Mouse (Mus musculus): ENCODE measurements at regions not wholly inside any gene's neighbourhood (a gene's known extent, or its start where the extent isn't known, plus 50 kb on each side); places are given as distances from the start of the nearest gene placed in this dataset.

GRCm38 (mm10) chr10:126452057-126452622 lies 449.0 kb downstream of the Atp23 start:
- H3K27me3 ChIP-seq (ENCODE audit: control insufficient read depth in 1 of 2, insufficient read depth in 2 of 2, low read length in 2 of 2), result no peaks in the 10 kb centered on the region
- no peaks in the 10 kb centered on the region for H3K79me2 ChIP-seq (ENCODE audit: control insufficient read depth, insufficient read depth, low read length, poor library complexity)
- DNase-seq (ENCODE audit: low read depth, low spot score), result no peak
- no peak overlapping the region for H3K9ac ChIP-seq (ENCODE audit: control insufficient read depth, low read depth, low read length, poor library complexity, severe bottlenecking)
- no peaks in the 10 kb centered on the region for H3K4me1 ChIP-seq (ENCODE audit: control insufficient read depth in 1 of 2, insufficient read depth in 2 of 2, low read length in 2 of 2)
- no peak overlapping the region for H3K4me3 ChIP-seq (ENCODE audit: control insufficient read depth in 1 of 2, insufficient read depth in 1 of 2, low read depth in 2 of 2, low read length in 2 of 2)
- TF ChIP-seq POLR2AphosphoS2 (IDR thresholded peaks at IDR 0.05; ENCODE audit: low read length) (no peak), GABPA (IDR thresholded peaks at IDR 0.05; ENCODE audit: low read depth, low read length) (no peak), GATA1 (IDR thresholded peaks at IDR 0.05; ENCODE audit: low read depth, low read length) (no peak), POLR2AphosphoS5 (IDR thresholded peaks at IDR 0.05; ENCODE audit: borderline replicate concordance, low read depth, low read length) (no peak), ZNF384 (IDR thresholded peaks at IDR 0.05; ENCODE audit: low read depth, low read length) (no peak), CHD1 (IDR thresholded peaks at IDR 0.05; ENCODE audit: low read depth, low read length) (no peak), NRF1 (IDR thresholded peaks at IDR 0.05; ENCODE audit: insufficient read depth, low read depth, low read length, poor library complexity, severe bottlenecking) (no peak), MAX (IDR thresholded peaks at IDR 0.05; ENCODE audit: low read length) (no peak), TBP (IDR thresholded peaks at IDR 0.05; ENCODE audit: low read depth, low read length) (no peak), SMC3 (IDR thresholded peaks at IDR 0.05; ENCODE audit: low read depth, low read length) (no peak), MEF2A (IDR thresholded peaks at IDR 0.05; ENCODE audit: extremely low read depth, insufficient replicate concordance, low read depth, low read length, poor library complexity, severe bottlenecking) (no peak), ELF1 (IDR thresholded peaks at IDR 0.05; ENCODE audit: low read depth, low read length) (no peak), KAT2A (conservative IDR thresholded peaks at IDR 0.05; ENCODE audit: low read depth, low read length) (no peak), BHLHE40 (IDR thresholded peaks at IDR 0.05; ENCODE audit: borderline replicate concordance, low read depth, low read length) (no peak), RAD21 (IDR thresholded peaks at IDR 0.05; ENCODE audit: low read depth, low read length) (no peak), ZC3H11A (IDR thresholded peaks at IDR 0.05; ENCODE audit: low read depth, low read length) (no peak), EP300 (IDR thresholded peaks at IDR 0.05; ENCODE audit: low read depth in 1 of 2, low read length in 2 of 2) (no peak), MYC (IDR thresholded peaks at IDR 0.05; ENCODE audit: low read depth, low read length) (no peak), MAZ (IDR thresholded peaks at IDR 0.05; ENCODE audit: low read depth, low read length) (no peak), E2F4 (IDR thresholded peaks at IDR 0.05; ENCODE audit: borderline replicate concordance, low read depth, low read length) (no peak)
- no peak overlapping the region for H3K27ac ChIP-seq (ENCODE audit: control insufficient read depth, low read depth, low read length)
- no peaks in the 10 kb centered on the region for H3K36me3 ChIP-seq (ENCODE audit: control insufficient read depth in 1 of 2, insufficient read depth in 2 of 2, low read length in 2 of 2)
- H3K9me3 ChIP-seq (replicated peaks; ENCODE audit: insufficient read depth, low read length), result no peaks in the 10 kb centered on the region

GRCm38 (mm10) chr10:126431222-126431621 lies 465.3 kb downstream of the Lrig3 start:
- Histone ChIP-seq H3K4me1 (ENCODE audit: control insufficient read depth in 1 of 2, insufficient read depth in 2 of 2, low read length in 2 of 2) (no peaks in the 10 kb centered on the region), H3K79me2 (ENCODE audit: control insufficient read depth, insufficient read depth, low read length, poor library complexity) (no peaks in the 10 kb centered on the region), H3K9ac (ENCODE audit: control insufficient read depth, low read depth, low read length, poor library complexity, severe bottlenecking) (no peak overlapping the region), H3K36me3 (ENCODE audit: control insufficient read depth in 1 of 2, insufficient read depth in 2 of 2, low read length in 2 of 2) (no peaks in the 10 kb centered on the region), H3K9me3 (replicated peaks; ENCODE audit: insufficient read depth, low read length) (no peaks in the 10 kb centered on the region), H3K4me3 (ENCODE audit: control insufficient read depth in 1 of 2, insufficient read depth in 1 of 2, low read depth in 2 of 2, low read length in 2 of 2) (no peak overlapping the region), H3K27me3 (ENCODE audit: control insufficient read depth in 1 of 2, insufficient read depth in 2 of 2, low read length in 2 of 2) (no peaks in the 10 kb centered on the region), H3K27ac (ENCODE audit: control insufficient read depth, low read depth, low read length) (no peak overlapping the region)
- TF ChIP-seq TAL1 (IDR thresholded peaks at IDR 0.05; ENCODE audit: low read length), result no peak
- no peak for TF ChIP-seq EP300 (IDR thresholded peaks at IDR 0.05; ENCODE audit: low read depth in 1 of 2, low read length in 2 of 2)
- no peak for TF ChIP-seq ZKSCAN1 (IDR thresholded peaks at IDR 0.05; ENCODE audit: low read depth, low read length)
- TF ChIP-seq GABPA (IDR thresholded peaks at IDR 0.05; ENCODE audit: low read depth, low read length), result no peak
- no peak for TF ChIP-seq TCF12 (IDR thresholded peaks at IDR 0.05; ENCODE audit: low read depth, low read length)
- TF ChIP-seq MAX (IDR thresholded peaks at IDR 0.05; ENCODE audit: low read length), result no peak
- TF ChIP-seq GATA1 (IDR thresholded peaks at IDR 0.05; ENCODE audit: low read depth, low read length), result no peak
- TF ChIP-seq CHD1 (IDR thresholded peaks at IDR 0.05; ENCODE audit: low read depth, low read length), result no peak
- TF ChIP-seq MYB (IDR thresholded peaks at IDR 0.05; ENCODE audit: low read depth, low read length), result no peak
- TF ChIP-seq RAD21 (IDR thresholded peaks at IDR 0.05; ENCODE audit: low read depth, low read length), result no peak
- no peak for TF ChIP-seq CHD2 (IDR thresholded peaks at IDR 0.05; ENCODE audit: low read length)
- TF ChIP-seq HCFC1 (IDR thresholded peaks at IDR 0.05; ENCODE audit: low read depth, low read length), result no peak
- no peak for TF ChIP-seq ETS1 (IDR thresholded peaks at IDR 0.05; ENCODE audit: low read depth, low read length)
- TF ChIP-seq ZC3H11A (IDR thresholded peaks at IDR 0.05; ENCODE audit: low read depth, low read length), result no peak
- no peak for TF ChIP-seq POLR2AphosphoS2 (IDR thresholded peaks at IDR 0.05; ENCODE audit: low read length)
- no peak for TF ChIP-seq POLR2AphosphoS5 (IDR thresholded peaks at IDR 0.05; ENCODE audit: borderline replicate concordance, low read depth, low read length)
- TF ChIP-seq POLR2A (IDR thresholded peaks at IDR 0.05; ENCODE audit: control insufficient read depth in 1 of 2, insufficient read depth in 1 of 2, low read depth in 1 of 2, low read length in 2 of 2, poor library complexity in 1 of 2), result no peak
- no peak for TF ChIP-seq MAZ (IDR thresholded peaks at IDR 0.05; ENCODE audit: low read depth, low read length)
- TF ChIP-seq MAFK (IDR thresholded peaks at IDR 0.05; ENCODE audit: borderline replicate concordance, low read depth, low read length), result no peak
- no peak for DNase-seq (ENCODE audit: low read depth, low spot score)

All from MEL (cell line).